Mouse (Mus musculus): ENCODE results near the gene Ror2. TPM values are rescaled to one million over a fixed set of nuclear protein-coding genes. Genes with fewer than 3 reads are reported as not detected.
"Not testable (repeated sequence)": the region's sequence is repeated elsewhere in the genome, so short reads cannot be mapped to it uniquely, and the experiment has no call there.

Gene Ror2
- polyA plus RNA-seq, 1 experiment from 2014 or later = 6.9 TPM

GRCm38 (mm10) chr13:53316515-53317295 is 30.8 kb upstream of the Ror2 start:
- Histone ChIP-seq H3K4me1 (replicated peaks; ENCODE audit: control insufficient read depth, insufficient read depth) (no peaks in the 10 kb centered on the region), H3K27ac (replicated peaks) (0 out of 2 replicates have a peak overlapping the region, but pooled peaks have one; percentile 24), H3K4me3 (ENCODE audit: low read depth, low read length) (no peak overlapping the region), H3K9me3 (ENCODE audit: control insufficient read depth, low read length) (no peaks in the 10 kb centered on the region), H3K27me3 (ENCODE audit: control insufficient read depth, insufficient read depth, low read length) (no peaks in the 10 kb centered on the region), H3K9ac (ENCODE audit: low read length) (no peak overlapping the region), H3K36me3 (ENCODE audit: control insufficient read depth, insufficient read depth, low read length) (no peaks in the 10 kb centered on the region), H3K4me2 (replicated peaks; ENCODE audit: low read depth) (no peak overlapping the region)
- ATAC-seq (ENCODE audit: low FRiP score, low TSS enrichment) (peak; percentile 78), DNase-seq (ENCODE audit: low spot score) (peak; percentile 80)
- WGBS = 46% methylated on average over 11 of the region's 11 CpGs
- TF ChIP-seq CTCF (IDR thresholded peaks at IDR 0.05; ENCODE audit: low read depth) = no peak
- TF ChIP-seq EP300 (optimal IDR thresholded peaks at IDR 0.05) = no peak

DNA sequence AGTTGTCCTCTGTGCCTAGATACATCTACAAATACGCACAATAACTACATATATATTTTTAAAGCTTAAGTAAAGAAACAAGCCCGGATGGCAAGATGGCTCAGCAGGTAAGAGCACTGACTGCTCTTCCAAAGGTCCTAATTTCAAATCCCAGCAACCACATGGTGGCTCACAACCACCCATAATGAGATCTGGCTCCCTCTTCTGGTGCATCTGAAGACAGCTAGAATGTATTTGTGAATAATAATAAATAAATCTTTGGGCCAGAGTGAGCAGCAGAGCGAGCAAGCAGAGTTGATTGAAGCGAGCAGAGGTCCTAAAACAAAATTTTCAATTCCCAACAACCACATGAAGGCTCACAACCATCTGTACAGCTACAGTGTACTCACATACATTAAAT is 29.8 kb upstream of the Ror2 start:
- TF ChIP-seq CTCF (IDR thresholded peaks at IDR 0.05; ENCODE audit: low read depth) = peak; percentile 65
- H3K27me3 ChIP-seq (ENCODE audit: control insufficient read depth, insufficient read depth, low read length); H3K27ac ChIP-seq (replicated peaks); DNase-seq (ENCODE audit: low spot score); H3K9ac ChIP-seq (ENCODE audit: low read length); H3K4me1 ChIP-seq (replicated peaks; ENCODE audit: control insufficient read depth, insufficient read depth); H3K36me3 ChIP-seq (ENCODE audit: control insufficient read depth, insufficient read depth, low read length); H3K9me3 ChIP-seq (ENCODE audit: control insufficient read depth, low read length); H3K4me2 ChIP-seq (replicated peaks; ENCODE audit: low read depth); H3K4me3 ChIP-seq (ENCODE audit: low read depth, low read length); ATAC-seq (ENCODE audit: low FRiP score, low TSS enrichment): not testable (repeated sequence)
- 83% methylated on average over 4 of the region's 4 CpGs for WGBS

- Histone ChIP-seq H3K4me3 (ENCODE audit: low read depth, low read length) (no peak overlapping the region), H3K4me1 (replicated peaks; ENCODE audit: control insufficient read depth, insufficient read depth) (peaks cover 8% of the 10 kb centered on the region; the same call in 1 of the 2 replicates), H3K36me3 (ENCODE audit: control insufficient read depth, insufficient read depth, low read length) (no peaks in the 10 kb centered on the region), H3K27me3 (ENCODE audit: control insufficient read depth, insufficient read depth, low read length) (no peaks in the 10 kb centered on the region), H3K4me2 (replicated peaks; ENCODE audit: low read depth) (no peak overlapping the region), H3K9ac (ENCODE audit: low read length) (no peak overlapping the region), H3K9me3 (ENCODE audit: control insufficient read depth, low read length) (no peaks in the 10 kb centered on the region), H3K27ac (replicated peaks) (no peak overlapping the region)
- DNase-seq (ENCODE audit: low spot score) (no peak), ATAC-seq (ENCODE audit: low FRiP score, low TSS enrichment) (no peak)
- 83% methylated on average over 5 of the region's 5 CpGs for WGBS
- no peak for TF ChIP-seq EP300 (optimal IDR thresholded peaks at IDR 0.05)
- TF ChIP-seq CTCF (IDR thresholded peaks at IDR 0.05; ENCODE audit: low read depth) = no peak
Measured at GRCm38 (mm10) chr13:53310442-53310841, 24.5 kb upstream of the Ror2 start.

GRCm38 (mm10) chr13:53309661-53310160 is 23.8 kb upstream of the Ror2 start:
- Histone ChIP-seq H3K9ac (ENCODE audit: low read length) (no peak overlapping the region), H3K27ac (replicated peaks) (peak overlapping the region; percentile 71)
- WGBS = 3% methylated on average over 15 of the region's 15 CpGs

GRCm38 (mm10) chr13:53309148-53309547 is 23.2 kb upstream of the Ror2 start:
- Histone ChIP-seq H3K4me1 (replicated peaks; ENCODE audit: control insufficient read depth, insufficient read depth) (peaks cover 8% of the 10 kb centered on the region; the same call in 1 of the 2 replicates), H3K27ac (replicated peaks) (0 out of 2 replicates have a peak overlapping the region, but pooled peaks have one; percentile 45), H3K9ac (ENCODE audit: low read length) (no peak overlapping the region), H3K36me3 (ENCODE audit: control insufficient read depth, insufficient read depth, low read length) (no peaks in the 10 kb centered on the region), H3K9me3 (ENCODE audit: control insufficient read depth, low read length) (no peaks in the 10 kb centered on the region), H3K4me3 (ENCODE audit: low read depth, low read length) (peak overlapping the region; percentile 18; the same call in 1 of the 2 replicates), H3K27me3 (ENCODE audit: control insufficient read depth, insufficient read depth, low read length) (no peaks in the 10 kb centered on the region), H3K4me2 (replicated peaks; ENCODE audit: low read depth) (peak overlapping the region; percentile 53)
- 24% methylated on average over 9 of the region's 9 CpGs for WGBS
- DNase-seq (ENCODE audit: low spot score) = no peak
- no peak for TF ChIP-seq CTCF (IDR thresholded peaks at IDR 0.05; ENCODE audit: low read depth)
- no peak for TF ChIP-seq EP300 (optimal IDR thresholded peaks at IDR 0.05)
- ATAC-seq (ENCODE audit: low FRiP score, low TSS enrichment) = peak; percentile 56; the same call in 1 of the 2 replicates

More at GRCm38 (mm10) chr13:53309661-53310160, 23.8 kb upstream of the Ror2 start:
- no peak for TF ChIP-seq EP300 (optimal IDR thresholded peaks at IDR 0.05)
- peak; percentile 46 for TF ChIP-seq CTCF (IDR thresholded peaks at IDR 0.05; ENCODE audit: low read depth)
- Histone ChIP-seq H3K36me3 (ENCODE audit: control insufficient read depth, insufficient read depth, low read length) (no peaks in the 10 kb centered on the region), H3K4me3 (ENCODE audit: low read depth, low read length) (peak overlapping the region; percentile 25), H3K27me3 (ENCODE audit: control insufficient read depth, insufficient read depth, low read length) (no peaks in the 10 kb centered on the region), H3K4me2 (replicated peaks; ENCODE audit: low read depth) (peak overlapping the region; percentile 53), H3K9me3 (ENCODE audit: control insufficient read depth, low read length) (no peaks in the 10 kb centered on the region), H3K4me1 (replicated peaks; ENCODE audit: control insufficient read depth, insufficient read depth) (peaks cover 8% of the 10 kb centered on the region; the same call in 1 of the 2 replicates)
- DNase-seq (ENCODE audit: low spot score) (peak; percentile 60), ATAC-seq (ENCODE audit: low FRiP score, low TSS enrichment) (peak; percentile 75)

DNA sequence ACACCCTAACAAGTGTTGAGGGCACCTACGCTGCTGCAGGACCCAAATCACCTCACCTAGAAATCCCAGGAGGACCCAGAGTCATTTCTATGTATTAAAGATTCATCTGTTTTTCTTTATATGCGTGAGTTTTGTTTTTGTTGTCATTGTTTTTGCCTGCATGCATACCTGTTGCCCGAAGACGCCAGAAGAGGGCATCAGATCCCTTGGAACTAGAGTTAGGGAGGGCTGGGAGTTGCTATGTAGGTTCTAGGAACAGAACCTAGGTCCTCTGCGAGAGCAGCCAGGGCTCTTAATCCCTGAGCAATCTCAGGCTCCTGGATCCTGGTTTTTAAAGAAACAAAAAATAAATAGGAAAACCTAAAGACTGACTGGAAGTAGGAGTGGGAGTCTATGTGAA is 20.9 kb upstream of the Ror2 start:
- no peak overlapping the region for H3K27ac ChIP-seq (replicated peaks)
- peaks cover 8% of the 10 kb centered on the region; the same call in 1 of the 2 replicates for H3K4me1 ChIP-seq (replicated peaks; ENCODE audit: control insufficient read depth, insufficient read depth)
- H3K27me3 ChIP-seq (ENCODE audit: control insufficient read depth, insufficient read depth, low read length) = no peaks in the 10 kb centered on the region
- H3K4me2 ChIP-seq (replicated peaks; ENCODE audit: low read depth) = no peak overlapping the region
- no peak overlapping the region for H3K9ac ChIP-seq (ENCODE audit: low read length)
- no peak for DNase-seq (ENCODE audit: low spot score)
- no peak overlapping the region for H3K4me3 ChIP-seq (ENCODE audit: low read depth, low read length)
- H3K36me3 ChIP-seq (ENCODE audit: control insufficient read depth, insufficient read depth, low read length) = no peaks in the 10 kb centered on the region
- TF ChIP-seq EP300 (optimal IDR thresholded peaks at IDR 0.05) = no peak
- TF ChIP-seq CTCF (IDR thresholded peaks at IDR 0.05; ENCODE audit: low read depth) = peak; percentile 40
- no peak for ATAC-seq (ENCODE audit: low FRiP score, low TSS enrichment)
- H3K9me3 ChIP-seq (ENCODE audit: control insufficient read depth, low read length) = no peaks in the 10 kb centered on the region
- 75% methylated on average over 5 of the region's 5 CpGs for WGBS
